Mouse (Mus musculus): ENCODE results near the gene Hcls1. TPM values are rescaled to one million over a fixed set of nuclear protein-coding genes. Genes with fewer than 3 reads are reported as not detected.

Hcls1 gene
- total RNA-seq (2022): 1 to 10 TPM in 3 of 4 experiments, under 1 TPM in 1; 0.89 to 2.0 (median 1.7) TPM

DNA sequence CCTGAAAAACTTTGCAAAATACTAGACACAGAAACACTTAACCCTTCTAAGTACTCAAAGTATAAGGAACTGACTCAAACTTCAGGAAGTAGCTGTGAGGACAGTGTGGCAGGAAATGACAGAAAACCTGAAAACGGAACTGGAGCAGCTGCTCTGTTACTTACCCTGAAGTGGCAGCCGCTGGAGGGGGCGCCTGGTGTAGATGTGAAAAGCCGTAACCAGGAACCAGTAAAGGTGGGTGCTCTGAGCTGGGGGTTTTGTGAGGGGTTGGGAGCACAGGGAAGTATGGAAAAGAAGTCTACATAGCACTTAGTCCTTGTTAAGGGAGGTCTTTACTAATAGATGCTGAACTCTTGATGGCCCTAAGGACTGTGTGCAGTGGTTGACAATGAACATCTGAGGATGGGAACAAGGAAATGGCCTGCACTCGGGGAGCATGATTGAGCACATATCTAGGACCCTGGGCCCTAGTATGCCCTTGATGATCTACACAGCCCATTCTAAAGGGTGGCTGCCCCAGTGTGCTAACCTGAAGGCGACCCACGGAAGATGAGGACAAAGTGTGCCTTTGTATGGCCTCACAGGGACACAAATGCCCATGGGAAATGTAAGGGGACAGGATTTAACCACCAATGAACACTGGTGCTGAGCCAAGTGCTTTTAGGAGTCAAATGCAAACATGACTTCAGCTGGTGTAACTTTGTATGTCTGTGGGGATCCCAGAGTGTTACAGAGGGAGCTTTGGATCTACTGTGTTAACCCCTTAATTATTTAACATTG is at the start of gene Hcls1:
Gene Hcls1, plus strand, starts transcription at position 143 of the 780 bp plus-strand sequence.
- no peak for DNase-seq (ENCODE audit: low spot score in 2 of 2)

- no peak for DNase-seq (ENCODE audit: low spot score in 2 of 2)
These were observed 48.9 kb upstream of the Hcls1 start for GRCm38 (mm10) chr16:36885912-36886311.

DNA sequence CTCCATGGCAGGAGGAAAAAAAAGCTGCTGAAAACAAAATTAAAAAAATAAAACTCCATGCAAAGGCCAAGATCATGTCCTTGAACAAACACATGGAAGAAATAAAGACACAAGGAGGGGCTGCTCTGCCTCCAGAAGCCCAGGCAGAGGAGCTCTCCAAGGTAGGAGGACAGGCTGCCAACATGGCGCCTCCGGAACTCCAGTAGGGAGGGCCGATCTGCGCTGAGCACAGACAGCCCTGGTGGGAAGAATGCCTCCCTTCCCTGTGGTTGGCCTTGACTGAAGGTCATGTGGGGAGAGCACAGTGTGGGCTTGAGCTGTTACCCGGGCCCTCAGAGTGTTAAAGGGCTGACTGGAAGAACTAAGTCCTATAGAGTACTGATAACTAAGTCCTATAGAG is 47.2 kb upstream of the Hcls1 start:
- DNase-seq (ENCODE audit: low spot score in 2 of 2): no peak

DNA sequence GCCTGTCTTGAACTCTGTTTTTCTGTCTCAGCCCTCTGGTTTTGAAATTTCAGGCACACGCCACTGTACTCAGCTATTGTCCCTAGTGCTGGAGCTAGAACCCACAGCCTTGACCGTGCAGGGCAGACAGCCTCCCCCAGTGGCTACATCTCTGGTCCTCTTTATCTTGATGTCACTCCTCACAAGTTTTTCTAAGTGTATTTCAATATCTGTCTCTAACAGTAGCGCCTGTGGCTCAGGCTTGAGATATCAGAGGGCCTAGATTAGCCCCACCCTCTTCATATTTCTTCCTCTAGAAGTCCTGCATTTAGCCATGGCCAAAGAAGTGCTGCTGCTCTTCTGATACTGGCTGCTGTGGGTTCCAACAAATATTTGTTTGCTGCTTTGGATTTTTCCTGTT is 44.2 kb upstream of the Hcls1 start:
- no peak for DNase-seq (ENCODE audit: low spot score in 2 of 2)

- DNase-seq (ENCODE audit: low spot score in 2 of 2): no peak
These were observed 43.4 kb upstream of the Hcls1 start for GRCm38 (mm10) chr16:36891415-36891814.

DNA sequence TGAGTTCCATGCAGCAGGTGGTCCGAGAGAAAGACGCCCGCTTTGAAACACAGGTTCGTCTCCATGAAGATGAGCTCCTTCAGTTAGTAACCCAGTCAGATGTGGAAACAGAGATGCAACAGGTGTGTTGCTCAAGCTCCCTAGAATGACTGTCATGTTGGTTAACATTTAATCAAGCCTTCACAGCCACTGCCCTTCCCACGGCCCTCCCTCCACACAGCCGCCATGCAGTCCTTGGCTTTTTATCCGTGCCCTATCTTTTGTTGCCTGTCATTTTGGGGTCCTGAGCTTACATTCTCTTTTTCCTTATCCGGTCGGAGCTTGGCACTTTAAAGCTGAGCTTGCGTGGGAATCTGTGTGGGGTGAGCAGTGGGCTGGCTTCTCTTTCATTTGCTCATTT is 41.5 kb upstream of the Hcls1 start:
- DNase-seq (ENCODE audit: low spot score in 2 of 2): no peak

DNA sequence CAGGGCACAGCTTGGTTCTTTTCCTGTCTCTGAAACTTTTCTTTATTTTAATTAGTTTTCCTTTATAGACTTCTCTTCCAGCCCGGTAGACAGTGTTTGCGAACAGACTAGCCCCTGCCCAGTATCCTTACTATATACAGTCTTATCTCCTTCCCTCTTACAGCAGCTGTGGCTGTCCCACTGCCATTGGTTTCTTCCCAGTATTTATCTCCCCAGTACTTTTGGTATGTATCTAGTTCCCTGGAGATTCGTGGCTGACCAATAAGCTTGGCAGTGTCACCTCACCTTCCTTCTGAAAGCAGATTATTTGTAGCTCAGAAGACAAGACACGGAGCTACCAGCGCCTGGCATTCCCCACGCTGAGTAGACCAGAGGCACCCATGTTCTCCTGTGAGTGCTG is 38.1 kb upstream of the Hcls1 start:
- no peak for DNase-seq (ENCODE audit: low spot score in 2 of 2)

GRCm38 (mm10) chr16:36903156-36903555 is 31.6 kb upstream of the Hcls1 start:
- no peak for DNase-seq (ENCODE audit: low spot score in 2 of 2)

- DNase-seq (ENCODE audit: low spot score in 2 of 2): no peak
These were observed 22.9 kb upstream of the Hcls1 start for GRCm38 (mm10) chr16:36911909-36912308.

DNA sequence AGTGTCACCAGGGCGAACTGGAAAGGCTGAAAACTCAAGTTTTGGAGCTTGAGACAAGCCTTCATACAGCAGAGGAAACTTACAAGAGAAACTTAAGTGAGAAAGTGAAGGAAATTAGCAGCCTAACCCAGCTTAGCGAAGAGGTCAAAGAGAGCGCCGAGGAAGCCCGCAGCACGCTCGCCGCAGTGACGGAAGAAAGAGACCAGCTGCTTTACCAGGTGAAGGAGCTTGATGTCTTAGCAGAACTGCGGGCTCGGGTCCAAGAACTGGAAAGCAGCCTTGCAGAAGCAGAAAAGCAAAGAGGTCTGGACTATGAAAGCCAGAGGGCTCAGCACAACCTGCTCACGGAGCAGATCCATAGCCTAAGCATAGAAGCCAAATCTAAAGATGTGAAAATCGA is 22.5 kb upstream of the Hcls1 start:
- DNase-seq (ENCODE audit: low spot score in 2 of 2): no peak

GRCm38 (mm10) chr16:36914195-36914594 is 20.6 kb upstream of the Hcls1 start:
- no peak for DNase-seq (ENCODE audit: low spot score in 2 of 2)

DNA sequence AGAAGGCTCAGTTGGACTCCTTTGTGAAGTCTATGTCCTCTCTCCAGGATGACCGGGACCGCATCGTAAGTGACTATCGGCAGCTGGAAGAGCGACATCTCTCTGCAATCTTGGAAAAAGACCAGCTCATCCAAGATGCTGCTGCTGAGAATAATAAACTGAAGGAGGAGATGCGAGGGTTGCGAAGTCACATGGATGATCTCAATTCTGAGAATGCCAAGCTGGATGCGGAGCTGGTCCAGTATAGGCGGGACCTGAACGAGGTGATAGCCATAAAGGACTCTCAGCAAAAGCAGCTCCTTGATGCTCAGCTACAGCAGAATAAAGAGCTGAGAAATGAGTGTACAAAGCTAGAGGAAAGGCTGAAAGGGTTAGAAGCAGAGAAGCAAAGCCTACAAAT is 16.3 kb upstream of the Hcls1 start:
- no peak for DNase-seq (ENCODE audit: low spot score in 2 of 2)

- no peak for DNase-seq (ENCODE audit: low spot score in 2 of 2)
These were observed 14.4 kb upstream of the Hcls1 start for GRCm38 (mm10) chr16:36920410-36920809.

- DNase-seq (ENCODE audit: low spot score in 2 of 2): no peak
These were observed 13.6 kb upstream of the Hcls1 start for GRCm38 (mm10) chr16:36921067-36921613.

- no peak for DNase-seq (ENCODE audit: low spot score in 2 of 2)
These were observed 12.8 kb upstream of the Hcls1 start for GRCm38 (mm10) chr16:36921980-36922379.

DNA sequence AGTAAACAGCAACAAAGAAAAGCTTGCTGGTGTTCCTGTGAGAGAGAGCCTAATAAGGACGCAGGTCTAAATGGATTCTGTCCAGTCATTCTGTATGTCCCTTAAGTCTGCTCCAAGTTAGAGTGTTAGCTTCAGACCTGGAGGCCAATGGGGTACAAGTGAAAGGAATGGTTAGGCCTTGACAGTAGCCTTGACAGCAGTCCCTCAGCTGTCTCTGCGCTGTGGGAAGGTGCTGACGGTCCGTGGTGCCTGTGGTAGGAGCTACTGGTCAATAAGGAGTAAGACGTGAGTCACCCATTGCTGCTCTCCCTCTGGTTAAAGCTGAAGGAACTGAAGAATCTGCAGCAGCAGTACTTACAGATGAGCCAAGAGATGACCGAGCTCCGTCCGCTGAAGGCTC is 10.5 kb upstream of the Hcls1 start:
- DNase-seq (ENCODE audit: low spot score in 2 of 2): no peak

- no peak for DNase-seq (ENCODE audit: low spot score in 2 of 2)
These were observed 9.4 kb upstream of the Hcls1 start for GRCm38 (mm10) chr16:36925351-36925750.

DNA sequence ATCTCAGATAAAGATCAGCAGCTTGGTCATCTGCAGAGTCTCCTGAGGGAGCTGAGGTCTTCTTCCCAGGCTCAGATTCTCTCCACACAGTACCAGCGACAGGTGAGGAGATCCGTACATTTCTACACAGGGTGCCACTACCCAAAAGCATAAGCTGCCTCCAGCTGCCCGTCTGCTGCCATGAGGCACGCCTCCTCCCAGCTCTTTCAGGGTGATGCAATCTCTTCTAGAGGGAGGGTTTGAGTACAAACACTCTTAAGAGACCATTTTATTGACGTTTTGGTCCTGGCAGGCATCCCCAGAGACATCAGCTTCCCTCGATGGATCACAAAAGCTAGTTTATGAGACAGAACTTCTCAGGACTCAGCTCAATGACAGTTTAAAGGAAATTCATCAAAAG is 9.0 kb upstream of the Hcls1 start:
- DNase-seq (ENCODE audit: low spot score in 2 of 2): no peak

DNA sequence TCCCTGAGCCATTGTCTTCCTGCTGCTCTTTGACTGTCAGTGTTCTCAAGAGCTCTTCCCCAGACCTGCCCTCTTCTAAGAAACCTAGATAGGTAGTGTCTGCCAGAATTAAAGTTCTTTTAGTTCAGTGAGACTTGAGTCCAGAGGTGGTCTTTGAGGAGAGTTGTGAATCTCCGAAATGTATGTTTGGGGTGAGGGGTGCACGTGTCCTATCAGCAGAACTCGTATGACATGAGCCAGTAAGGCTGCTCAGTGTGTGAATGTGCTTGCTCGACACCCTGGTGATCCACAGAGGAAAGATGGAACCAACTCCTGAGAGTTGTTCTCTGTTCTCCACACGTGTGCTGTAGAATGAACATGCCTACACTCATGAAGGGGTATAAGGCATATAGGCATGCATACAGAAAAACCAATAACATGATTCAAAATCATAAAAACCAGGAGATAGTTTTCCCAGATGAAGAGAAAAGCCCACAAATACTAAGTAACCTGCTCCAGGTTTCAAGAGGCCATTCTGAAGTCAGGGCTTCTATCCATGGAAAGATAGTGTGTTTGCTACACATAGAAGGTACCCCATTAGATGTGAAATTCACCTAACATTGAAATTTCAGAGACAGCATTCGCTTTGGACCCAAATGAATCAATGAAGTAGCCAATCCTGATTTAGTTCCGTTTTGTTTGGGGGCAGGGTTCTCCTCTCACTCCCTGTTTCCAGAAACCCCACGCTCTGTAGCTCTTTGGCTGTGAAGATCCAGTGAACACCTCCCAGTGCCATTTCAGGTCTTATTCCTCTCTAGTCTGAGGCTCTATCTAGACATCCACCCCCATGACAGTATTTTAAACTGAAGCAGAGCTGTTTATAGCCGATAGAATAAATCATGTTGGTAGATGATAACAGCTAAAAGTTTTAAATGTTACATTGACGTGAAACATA is 8.0 kb upstream of the Hcls1 start:
- DNase-seq (ENCODE audit: low spot score in 2 of 2): no peak

- no peak for DNase-seq (ENCODE audit: low spot score in 2 of 2)
These were observed 7.2 kb upstream of the Hcls1 start for GRCm38 (mm10) chr16:36927495-36928105.

DNA sequence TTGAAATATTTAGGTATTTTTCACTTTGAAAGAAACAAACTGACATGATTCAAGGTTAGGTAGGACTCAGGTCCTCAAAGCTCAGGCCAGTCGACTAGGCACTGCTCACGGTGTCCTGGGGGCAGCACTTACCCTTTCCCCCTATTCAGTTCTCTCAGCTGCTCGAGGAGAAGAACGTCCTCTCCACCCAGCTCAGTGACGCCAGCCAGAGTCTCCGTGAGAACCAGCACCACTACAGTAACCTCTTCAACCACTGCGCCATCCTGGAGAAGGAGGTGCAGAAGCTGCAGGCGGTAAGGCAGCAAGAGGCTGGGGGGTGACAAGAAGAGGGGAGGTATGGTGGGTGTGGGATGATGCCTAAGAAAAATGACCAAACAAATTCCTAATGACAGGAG is 6.7 kb upstream of the Hcls1 start:
- DNase-seq (ENCODE audit: low spot score in 2 of 2): no peak

DNA sequence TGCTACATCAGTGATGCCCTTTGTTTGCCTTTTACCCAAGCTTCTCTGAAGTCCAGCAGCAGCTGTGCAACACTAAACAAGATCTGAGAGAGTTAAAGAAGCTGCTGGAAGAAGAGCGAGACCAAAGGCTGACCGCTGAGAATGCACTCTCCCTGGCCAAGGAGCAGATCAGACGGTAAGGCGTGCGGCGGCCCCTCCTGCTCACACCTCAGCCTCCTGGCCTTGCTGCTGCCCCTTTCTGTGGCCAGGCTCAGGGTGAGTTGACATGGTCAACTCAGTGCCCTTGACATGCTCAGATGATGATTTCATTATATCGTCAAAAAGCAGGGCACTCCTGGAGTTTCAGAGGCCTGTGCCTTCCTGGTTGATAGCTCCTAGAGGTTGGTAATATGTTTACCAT is 5.6 kb upstream of the Hcls1 start:
- DNase-seq (ENCODE audit: low spot score in 2 of 2): no peak
